Mouse (Mus musculus): ENCODE measurements around the gene Aqp5.

Aqp5 gene

GRCm38 (mm10) chr15:99638124-99638485 lies 47.5 kb downstream of the Aqp5 start:
- DNase-seq (ENCODE audit: low spot score): no peak

- DNase-seq (ENCODE audit: low spot score): no peak
Observed at GRCm38 (mm10) chr15:99642622-99643021, 52.0 kb downstream of the Aqp5 start.

- DNase-seq (ENCODE audit: low spot score): no peak
Observed at GRCm38 (mm10) chr15:99643832-99644231, 53.2 kb downstream of the Aqp5 start.

All from embryo, embryonic 10.5 days (tissue).